Mouse (Mus musculus) kidney, adult 2 months (tissue): ENCODE measurements around the gene Gm6793. TPM values are rescaled to one million over a fixed set of nuclear protein-coding genes. Genes with fewer than 3 reads are reported as not detected.
A peak's percentile ranks its signal among the peaks of the same experiment; 100 is the strongest.

Source experiments
- DNase-seq: peaks from one replicate; pipeline ENCODE4 v3.0.0; 2021
- H3K27ac ChIP-seq: fragments of 200-500 bp; 2 replicates; pipeline ENCODE4 v1.5.1; 2012; ENCODE audit warnings: low read depth, low read length, control low read depth, inconsistent platforms; ENCODE audit not compliant: insufficient read depth
- H3K27me3 ChIP-seq: fragments of 200-500 bp; replicated peaks from 2 replicates; pipeline ENCODE4 v1.6.1; 2012; ENCODE audit warnings: mild to moderate bottlenecking, moderate library complexity, low read length, inconsistent platforms; ENCODE audit not compliant: control insufficient read depth, insufficient read depth
- H3K36me3 ChIP-seq: fragments of 200-500 bp; 2 replicates; pipeline ENCODE4 v1.6.1; 2012; ENCODE audit warnings: mild to moderate bottlenecking, moderate library complexity, low read length, inconsistent platforms; ENCODE audit not compliant: control insufficient read depth, insufficient read depth
- H3K4me1 ChIP-seq: fragments of 200-500 bp; 2 replicates; pipeline ENCODE4 v1.6.1; 2011; ENCODE audit warnings: low read length; ENCODE audit not compliant: control insufficient read depth, insufficient read depth
- H3K4me3 ChIP-seq: fragments of 200-500 bp; 2 replicates; pipeline ENCODE4 v1.5.1; 2011; ENCODE audit warnings: mild to moderate bottlenecking, low read depth, low read length, control low read depth; ENCODE audit not compliant: insufficient read depth
- CTCF ChIP-seq: fragments of 200-500 bp; conservative IDR thresholded peaks from 2 replicates; pipeline ENCODE4 v1.5.1; 2011; ENCODE audit warnings: low read depth, mild to moderate bottlenecking, control low read depth, low read length, moderate library complexity, mixed read lengths; ENCODE audit not compliant: insufficient read depth, insufficient read length
- POLR2A ChIP-seq: fragments of 200-500 bp; IDR thresholded peaks from one replicate; pipeline ENCODE4 v1.6.1; 2011; ENCODE audit warnings: low read depth, low read length, control low read depth
- WGBS: fragments of 180-500 bp; shearing (Covaris S2); methylation state at CpG from one replicate; pipeline ENCODE4 v1.1.7; 2018; 5-methylcytosine and 5-hydroxymethylcytosine counted together
- polyA plus RNA-seq: library from polyadenylated mRNA; depleted of rRNA; stranded (reverse); fragments of >200 nt; gene quantifications from 2 replicates; pipeline ENCODE4 v1.2.3, GENCODE M21; 2012

Gm6793 gene
- polyA plus RNA-seq, 1 experiment: 0.11 TPM

GRCm38 (mm10) chr8:111989911-111990310, 24.9 kb downstream of the Gm6793 start:
- 3% methylated on average over 7 of the region's 7 CpGs for WGBS
- TF ChIP-seq CTCF (peak; percentile 89), POLR2A (no peak)
- Histone ChIP-seq H3K4me1 (no peaks in the 10 kb centered on the region; the same call in 1 of the 2 replicates), H3K36me3 (no peaks in the 10 kb centered on the region; the same call in 1 of the 2 replicates), H3K4me3 (no peak overlapping the region), H3K27me3 (no peaks in the 10 kb centered on the region), H3K27ac (no peak overlapping the region)
- peak; percentile 80 for DNase-seq

GRCm38 (mm10) chr8:111984511-111984910, 30.3 kb downstream of the Gm6793 start:
- Histone ChIP-seq H3K27ac (no peak overlapping the region), H3K36me3 (no peaks in the 10 kb centered on the region)

GRCm38 (mm10) chr8:111982116-111982515, 32.7 kb downstream of the Gm6793 start:
- Histone ChIP-seq H3K27ac (no peak overlapping the region), H3K4me1 (no peaks in the 10 kb centered on the region), H3K36me3 (no peaks in the 10 kb centered on the region), H3K4me3 (no peak overlapping the region), H3K27me3 (no peaks in the 10 kb centered on the region)
- peak; percentile 13 for DNase-seq
- WGBS: 71% methylated on average over 7 of the region's 7 CpGs
- no peak for TF ChIP-seq POLR2A
- TF ChIP-seq CTCF: peak; percentile 43; the same call in 1 of the 2 replicates

More at GRCm38 (mm10) chr8:111984511-111984910, 30.3 kb downstream of the Gm6793 start:
- TF ChIP-seq CTCF (no peak), POLR2A (no peak)
- no peaks in the 10 kb centered on the region for H3K4me1 ChIP-seq
- H3K27me3 ChIP-seq: no peaks in the 10 kb centered on the region
- no peak for DNase-seq
- 64% methylated on average over 10 of the region's 10 CpGs for WGBS
- H3K4me3 ChIP-seq: no peak overlapping the region

GRCm38 (mm10) chr8:111978147-111978546, 36.7 kb downstream of the Gm6793 start:
- 67% methylated on average over 10 of the region's 10 CpGs for WGBS
- TF ChIP-seq POLR2A: no peak
- TF ChIP-seq CTCF: no peak
- Histone ChIP-seq H3K4me1 (no peaks in the 10 kb centered on the region), H3K27ac (no peak overlapping the region), H3K36me3 (no peaks in the 10 kb centered on the region), H3K4me3 (no peak overlapping the region), H3K27me3 (no peaks in the 10 kb centered on the region)
- no peak for DNase-seq

- Histone ChIP-seq H3K4me1 (no peaks in the 10 kb centered on the region), H3K36me3 (no peaks in the 10 kb centered on the region), H3K4me3 (no peak overlapping the region), H3K27me3 (no peaks in the 10 kb centered on the region), H3K27ac (no peak overlapping the region)
- 81% methylated on average over 2 of the region's 2 CpGs for WGBS
- no peak for DNase-seq
- no peak for TF ChIP-seq POLR2A
- no peak for TF ChIP-seq CTCF
These were observed 38.5 kb downstream of the Gm6793 start for GRCm38 (mm10) chr8:111976326-111976725.

- Histone ChIP-seq H3K27me3 (no peaks in the 10 kb centered on the region), H3K4me1 (no peaks in the 10 kb centered on the region), H3K4me3 (no peak overlapping the region), H3K36me3 (no peaks in the 10 kb centered on the region), H3K27ac (no peak overlapping the region)
- no peak for DNase-seq
- 93% methylated on average over 2 of the region's 2 CpGs for WGBS
- TF ChIP-seq CTCF (no peak), POLR2A (no peak)
These were observed 39.1 kb downstream of the Gm6793 start for GRCm38 (mm10) chr8:111975706-111976105.

GRCm38 (mm10) chr8:111974138-111974537, 40.7 kb downstream of the Gm6793 start:
- H3K36me3 ChIP-seq: no peaks in the 10 kb centered on the region
- TF ChIP-seq POLR2A (no peak), CTCF (no peak)
- H3K4me1 ChIP-seq: no peaks in the 10 kb centered on the region
- H3K27me3 ChIP-seq: no peaks in the 10 kb centered on the region
- H3K27ac ChIP-seq: no peak overlapping the region
- H3K4me3 ChIP-seq: no peak overlapping the region
- WGBS: 95% methylated on average over 12 of the region's 12 CpGs
- DNase-seq: no peak
